Mouse (Mus musculus): ENCODE data around the gene Scmh1.

- TF ChIP-seq CTCF (IDR thresholded peaks at IDR 0.05; ENCODE audit: insufficient read depth, low read length) = no peak
- no peak for TF ChIP-seq POLR2A (IDR thresholded peaks at IDR 0.05; ENCODE audit: borderline replicate concordance, extremely low read depth, low read depth, low read length)
Measured at GRCm38 (mm10) chr4:120392341-120392740, 12.7 kb upstream of the Scmh1 start.
